Mouse (Mus musculus) layer of hippocampus, adult 11-12 months (tissue): Measurements from ENCODE around the gene Lats1.
"Not testable (repeated sequence)": the region's sequence is repeated elsewhere in the genome, so short reads cannot be mapped to it uniquely, and the experiment has no call there.

Experiments
- DNase-seq: peaks from one replicate; pipeline ENCODE4 v3.0.0; 2022; ENCODE audit warnings: low spot score

The Lats1 gene

DNA sequence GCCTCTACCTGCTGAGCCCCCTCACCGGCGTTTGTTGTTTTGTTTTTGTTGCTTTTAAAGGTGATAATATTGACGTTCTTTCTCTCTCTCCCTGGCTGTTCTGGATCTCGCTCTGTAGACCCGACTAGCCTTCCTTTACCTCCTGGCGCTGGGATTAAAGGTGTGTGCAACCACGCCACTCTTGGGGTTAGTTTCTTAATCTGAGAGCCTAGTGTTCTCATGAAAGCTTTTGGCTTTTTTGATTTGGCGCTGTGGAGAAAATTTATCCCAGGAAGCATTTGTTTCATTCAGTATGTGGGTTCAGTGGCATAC is 45.4 kb downstream of the Lats1 start:
- DNase-seq, result no peak

DNA sequence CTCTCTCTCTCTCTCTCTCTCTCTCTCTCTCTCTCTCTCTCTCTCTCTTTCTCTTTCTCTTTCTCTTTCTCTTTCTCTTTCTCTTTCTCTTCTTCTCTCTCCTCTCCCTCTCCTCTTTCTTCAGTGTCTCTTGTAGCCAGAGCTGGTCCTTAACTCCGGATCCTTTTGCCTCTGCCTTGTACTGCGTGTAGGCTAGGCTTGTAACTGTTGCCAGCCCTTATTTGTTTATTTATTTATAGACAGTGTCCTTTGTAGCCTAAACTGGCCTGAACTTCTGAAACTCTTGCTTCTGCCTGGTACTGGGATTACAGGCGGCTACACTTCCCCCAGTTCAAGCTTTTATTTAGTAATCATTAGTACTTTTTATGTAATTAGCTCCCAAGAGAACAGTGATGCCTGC is 46.0 kb downstream of the Lats1 start:
- no peak for DNase-seq

DNA sequence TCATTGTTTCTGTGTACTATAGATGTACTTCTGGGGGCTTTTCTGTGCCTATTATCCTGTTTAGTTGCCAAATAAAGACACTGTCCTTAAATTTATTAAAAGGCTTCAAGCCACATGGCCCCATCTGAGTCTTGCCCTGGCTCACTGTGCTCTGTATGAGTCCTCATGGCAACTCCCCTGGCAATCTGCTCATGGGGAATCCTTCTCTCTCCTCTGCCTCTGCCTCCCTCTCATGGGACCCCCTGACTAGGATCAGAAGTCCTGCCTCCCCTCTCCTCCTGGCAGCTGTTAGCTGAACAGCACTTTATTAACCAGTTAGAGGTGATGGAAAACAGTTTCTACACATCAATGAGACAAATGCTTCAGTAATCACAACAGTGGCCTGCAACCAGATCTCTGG is 50.6 kb downstream of the Lats1 start:
- DNase-seq, result no peak

DNA sequence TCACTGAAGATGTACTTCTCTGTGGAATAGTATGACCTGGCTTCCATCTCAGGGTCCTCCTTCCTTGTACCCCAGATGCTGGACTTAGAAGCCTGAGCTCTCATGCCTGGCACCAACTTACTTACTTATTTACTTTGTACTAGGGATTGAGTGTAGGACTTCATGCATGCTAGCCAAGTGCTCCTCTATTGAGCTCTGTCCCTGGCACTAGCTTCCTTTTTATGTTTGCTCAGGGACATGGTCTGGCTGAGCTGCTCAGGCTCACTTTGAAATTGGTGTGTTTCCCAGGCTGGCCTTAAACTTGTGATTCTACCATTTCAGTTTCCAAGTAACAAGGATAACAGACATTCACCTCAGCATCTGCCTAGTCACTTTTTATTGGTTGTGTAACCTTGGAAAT is 56.1 kb downstream of the Lats1 start:
- no peak for DNase-seq

DNA sequence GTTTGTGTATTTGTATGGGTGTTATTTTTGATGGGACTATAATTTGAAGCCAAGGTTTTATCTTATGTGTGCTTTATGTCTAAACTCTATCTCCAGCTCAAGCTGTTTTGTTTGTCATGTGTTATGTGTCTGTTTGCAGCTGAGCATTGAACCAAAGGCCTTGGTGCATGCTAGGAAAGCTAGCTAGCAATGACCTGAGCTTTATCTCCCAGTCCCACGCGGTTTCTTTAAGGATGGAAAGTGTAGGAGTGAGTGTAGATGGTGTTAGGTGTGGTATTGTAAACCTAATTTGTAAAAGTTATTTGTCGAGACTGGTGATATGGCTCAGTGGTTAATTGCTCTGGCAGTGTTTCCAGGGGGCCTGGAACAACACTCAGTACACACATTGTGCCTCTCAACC is 56.9 kb downstream of the Lats1 start:
- DNase-seq, result no peak

DNA sequence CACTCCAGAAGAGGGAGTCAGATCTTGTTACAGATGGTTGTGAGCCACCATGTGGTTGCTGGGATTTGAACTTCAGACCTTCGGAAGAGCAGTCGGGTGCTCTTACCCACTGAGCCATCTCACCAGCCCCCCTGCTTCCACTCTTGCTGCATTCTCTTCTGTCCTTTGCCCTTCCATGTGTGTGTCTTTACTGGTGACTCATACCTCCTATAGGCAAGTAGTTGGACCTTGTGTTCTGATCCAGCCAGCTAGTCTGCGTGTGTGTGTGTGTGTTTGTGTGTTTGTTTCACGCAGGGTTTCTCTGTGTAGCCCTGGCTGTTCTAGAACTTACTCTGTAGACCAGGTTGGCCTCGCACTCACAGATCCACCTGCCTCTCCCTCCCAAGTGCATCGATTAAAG is 64.5 kb downstream of the Lats1 start:
- not testable (repeated sequence) for DNase-seq

DNA sequence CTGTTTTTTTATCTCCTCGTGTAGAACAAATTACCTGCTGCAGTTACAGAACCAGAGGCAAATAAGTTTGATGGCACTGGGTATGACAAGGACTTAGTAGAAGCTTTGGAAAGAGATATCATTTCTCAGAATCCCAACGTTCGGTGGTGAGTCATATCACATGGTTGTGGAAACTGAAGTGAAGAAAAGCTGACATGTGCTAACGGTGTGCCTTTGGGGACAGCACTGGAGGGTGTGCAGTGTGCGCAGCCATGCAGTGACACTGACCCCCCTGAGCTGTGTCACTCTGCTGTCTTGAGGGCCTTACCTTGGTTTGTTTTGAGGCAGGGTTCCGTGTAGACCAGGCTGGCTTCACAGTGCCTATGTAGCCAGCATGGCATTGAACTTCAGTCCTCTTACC is 67.7 kb downstream of the Lats1 start:
- DNase-seq, result no peak

DNA sequence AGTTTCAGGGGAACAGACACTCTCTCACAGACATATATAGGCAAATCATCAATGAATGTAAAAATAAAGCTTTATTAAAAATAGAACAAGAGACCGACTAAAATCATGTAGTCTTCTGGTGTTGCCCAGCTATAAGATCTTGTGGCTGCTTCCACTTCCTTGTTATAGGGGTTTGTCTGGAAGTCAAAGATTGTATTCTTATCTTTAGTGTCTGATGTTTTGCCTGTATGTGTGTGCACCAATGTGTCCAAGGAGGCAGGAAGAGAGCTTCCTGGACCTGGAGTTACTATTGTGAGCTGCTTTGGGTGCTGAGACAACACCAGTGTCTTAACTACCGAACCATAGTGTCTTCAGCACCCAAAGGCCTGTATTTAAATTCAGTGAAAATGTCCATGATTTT is 76.5 kb downstream of the Lats1 start:
- DNase-seq, result no peak
